Mouse (Mus musculus): ENCODE data around the gene Nrip1.

- no peak for TF ChIP-seq CTCF (IDR thresholded peaks at IDR 0.05; ENCODE audit: low read depth, low read length)
- no peak for TF ChIP-seq POLR2AphosphoS5 (IDR thresholded peaks at IDR 0.05; ENCODE audit: insufficient replicate concordance, low read depth, low read length)
These were observed 59.3 kb downstream of the Nrip1 start for GRCm38 (mm10) chr16:76314013-76314950.
